Mouse (Mus musculus): Measurements from ENCODE around the gene Synm. TPM values are rescaled to one million over a fixed set of nuclear protein-coding genes. Genes with fewer than 3 reads are reported as not detected.

The Synm gene
- 100 to 1,000 TPM; 254 to 276 TPM for total RNA-seq (2021)
- long read RNA-seq, experiment 1, full-length matches to known transcripts: 1 of 25 reads
- long read RNA-seq, experiment 1, partial matches to known transcripts: 2 of 25 reads
- long read RNA-seq, experiment 1, other reads (novel, unspliced or antisense): 22 of 25 reads
- long read RNA-seq, experiment 2, full-length matches to known transcripts: 1 of 32 reads
- long read RNA-seq, experiment 2, partial matches to known transcripts: 4 of 32 reads
- long read RNA-seq, experiment 2, other reads (novel, unspliced or antisense): 27 of 32 reads

- peak; percentile 95 to 97 for DNase-seq
- intact Hi-C loops (cut with DNase I): loop anchor here (1.0 to 5.0 kb wide), 3 partner anchors 19 to 87 kb away; no protein-coding TSS in a partner anchor
Observed at GRCm38 (mm10) chr7:67759629-67759995, at the start of gene Synm. Gene Synm (minus strand): TSS chr7:67759742.

DNA sequence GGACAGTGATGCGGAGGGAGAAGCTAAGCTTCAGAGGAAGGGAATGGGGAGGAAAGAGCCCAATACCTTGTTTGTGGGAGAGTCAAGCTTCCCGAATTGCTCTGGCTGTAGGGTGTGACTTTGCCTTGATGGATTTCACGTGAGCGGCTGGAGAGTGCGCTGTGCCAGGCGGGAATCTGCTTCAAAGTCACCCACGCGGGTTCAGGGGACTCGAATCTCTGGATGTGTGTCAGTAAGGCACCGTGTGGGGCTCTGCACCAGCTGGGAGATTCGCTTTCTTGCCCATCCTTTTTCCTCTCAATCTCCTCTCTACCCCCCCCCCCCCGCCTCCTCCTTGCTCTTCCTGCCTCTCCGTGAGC lies 44.3 kb upstream of the Synm start:
- DNase-seq: no peak
- intact Hi-C loops (cut with DNase I): loop anchor here (1.0 to 5.0 kb wide), 3 partner anchors 147 to 553 kb away; no protein-coding TSS in a partner anchor

- peak; percentile 86 to 88 for DNase-seq
- intact Hi-C loops (cut with DNase I): loop anchor here (1.0 to 5.0 kb wide), 3 partner anchors 148 to 554 kb away; no protein-coding TSS in a partner anchor
Observed at GRCm38 (mm10) chr7:67803015-67803856, 43.7 kb upstream of the Synm start.

GRCm38 (mm10) chr7:67801022-67801421 lies 41.5 kb upstream of the Synm start:
- intact Hi-C loops (cut with DNase I): loop anchor here (5.0 kb wide), 2 partner anchors 331 to 556 kb away; no protein-coding TSS in a partner anchor
- no peak for DNase-seq

DNA sequence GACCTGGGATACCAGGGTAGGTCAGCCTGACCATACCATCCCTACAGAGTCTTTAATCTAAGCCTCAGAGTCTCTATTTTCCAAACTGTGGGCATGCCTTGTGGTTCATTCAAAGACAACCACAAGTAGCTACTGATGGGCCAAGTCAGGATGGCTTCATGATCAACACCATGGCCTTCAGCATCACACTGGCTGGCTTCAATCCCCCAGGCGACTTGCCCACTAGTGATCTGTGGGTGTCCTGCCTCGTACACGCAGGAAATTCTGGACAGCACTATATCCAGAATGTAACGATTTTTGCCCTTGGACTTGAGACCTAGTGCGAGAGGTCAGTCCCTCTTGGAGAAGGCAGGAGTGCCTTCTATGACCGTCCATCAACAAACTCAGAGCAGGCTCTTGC lies 41.0 kb upstream of the Synm start:
- intact Hi-C loops (cut with DNase I): loop anchor here (5.0 kb wide), 2 partner anchors 332 to 557 kb away; no protein-coding TSS in a partner anchor
- no peak for DNase-seq

DNA sequence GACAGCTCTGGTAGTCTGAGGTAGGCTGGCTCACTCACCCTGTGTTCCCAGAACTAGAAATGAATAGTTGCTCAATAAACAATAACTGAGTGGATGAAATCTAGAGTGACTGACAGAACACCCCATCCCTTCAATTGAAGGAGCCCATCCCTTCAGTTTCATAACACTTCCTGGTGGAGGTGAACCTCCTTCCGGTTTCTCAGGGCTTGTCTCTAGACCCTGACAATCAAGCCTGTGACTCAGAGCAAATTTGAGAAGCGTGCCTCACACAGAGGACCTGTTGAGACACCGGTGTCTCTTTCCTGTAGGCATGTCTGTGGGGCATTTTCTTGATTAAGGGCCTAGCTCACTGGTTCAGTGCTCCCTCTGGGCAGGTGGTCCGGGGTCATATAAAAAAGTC lies 38.9 kb upstream of the Synm start:
- intact Hi-C loops (cut with DNase I): no loop called here
- DNase-seq: no peak

GRCm38 (mm10) chr7:67797065-67797464 lies 37.5 kb upstream of the Synm start:
- no peak for DNase-seq
- intact Hi-C loops (cut with DNase I): no loop called here

DNA sequence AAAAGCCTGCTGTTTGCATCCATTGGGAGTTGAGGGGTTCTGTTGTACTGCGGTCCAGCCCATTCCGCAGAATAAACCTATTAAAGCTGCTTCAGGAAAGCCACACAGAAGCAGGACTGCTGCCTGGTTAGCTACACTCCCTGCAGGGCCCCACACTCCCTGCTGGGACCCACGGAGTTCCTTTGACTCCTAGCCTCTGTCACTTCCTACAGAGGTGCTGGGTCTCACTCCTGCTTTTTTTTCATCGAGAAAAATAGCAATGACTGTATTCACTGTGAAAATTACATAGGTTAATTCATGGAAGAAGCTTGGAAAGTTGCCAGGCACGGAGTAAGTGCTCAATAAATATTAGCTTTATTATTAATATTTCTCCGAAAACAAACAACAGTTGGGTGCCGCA lies 33.9 kb upstream of the Synm start:
- no peak for DNase-seq
- intact Hi-C loops (cut with DNase I): loop anchor here (5.0 kb wide), 1 partner anchor 509 kb away; no protein-coding TSS in a partner anchor

DNA sequence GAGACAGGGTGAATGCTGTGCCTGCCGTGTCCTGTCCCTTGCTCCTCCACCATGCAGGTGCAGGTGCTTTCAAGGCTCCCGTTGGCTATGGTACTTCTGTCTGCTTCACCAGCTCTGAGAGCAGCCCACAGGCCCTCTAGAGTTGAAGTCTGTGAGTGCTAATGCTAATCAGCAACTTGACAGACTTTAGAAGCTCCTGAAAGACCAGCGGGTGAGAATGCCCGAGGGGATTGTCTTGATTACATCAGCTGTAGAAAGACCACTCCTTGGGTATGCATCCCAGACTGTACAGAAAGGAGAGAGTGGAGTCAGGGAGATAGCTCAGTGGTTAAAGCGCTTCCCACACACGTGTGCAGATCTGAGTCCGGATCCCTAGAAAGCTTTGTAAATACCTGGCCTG lies 31.7 kb upstream of the Synm start:
- intact Hi-C loops (cut with DNase I): loop anchor here (5.0 kb wide), 1 partner anchor 511 kb away; no protein-coding TSS in a partner anchor

DNA sequence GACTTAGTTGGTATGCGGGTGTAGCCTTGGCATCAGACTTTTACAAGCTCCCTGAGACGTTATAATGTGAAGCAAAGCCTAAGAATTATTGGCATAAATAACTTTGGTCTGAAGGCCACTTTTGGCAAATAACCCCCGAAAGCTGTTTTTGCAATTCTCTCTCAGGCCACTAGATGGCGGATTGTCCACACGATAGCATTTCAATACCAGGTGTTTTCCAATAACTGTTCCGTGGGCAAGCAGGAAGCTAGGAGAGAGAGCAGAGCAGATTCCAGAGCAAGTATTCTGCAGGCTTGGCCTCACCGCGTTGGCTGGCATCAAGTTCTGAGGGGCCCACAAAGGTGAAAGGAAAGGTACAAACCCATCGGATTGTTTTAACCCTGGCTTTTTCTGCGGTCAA lies 29.2 kb upstream of the Synm start:
- intact Hi-C loops (cut with DNase I): loop anchor here (1.0 kb wide), 1 partner anchor 569 kb away; no protein-coding TSS in a partner anchor
- peak; percentile 16 to 32 for DNase-seq

More for the DNA sequence above, 31.7 kb upstream of the Synm start:
- no peak for DNase-seq

DNA sequence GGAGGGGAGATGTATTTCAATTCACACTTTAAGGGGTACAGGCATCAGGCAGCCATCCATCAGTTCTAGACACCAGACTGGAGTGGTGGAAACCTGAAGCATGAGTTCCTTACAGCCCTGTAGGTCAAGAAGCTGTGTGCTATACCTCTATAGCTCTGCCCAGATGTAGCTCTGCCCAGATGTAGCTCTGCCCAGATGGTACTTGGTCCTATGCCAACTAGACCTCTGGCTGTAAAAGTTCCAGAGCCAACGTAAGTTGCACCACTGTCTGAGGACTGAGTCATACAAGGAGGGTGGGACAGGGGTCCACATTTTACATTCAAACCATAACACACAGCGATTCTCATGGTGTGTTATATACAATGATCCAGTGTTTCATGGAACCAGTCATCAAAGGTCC lies 28.3 kb upstream of the Synm start:
- intact Hi-C loops (cut with DNase I): loop anchor here (1.0 kb wide), 1 partner anchor 569 kb away; no protein-coding TSS in a partner anchor

GRCm38 (mm10) chr7:67776636-67777305 lies 17.2 kb upstream of the Synm start:
- DNase-seq: no peak
- intact Hi-C loops (cut with DNase I): no loop called here

More for the DNA sequence above, 28.3 kb upstream of the Synm start:
- no peak for DNase-seq

GRCm38 (mm10) chr7:67775623-67776022 lies 16.1 kb upstream of the Synm start:
- no peak for DNase-seq
- intact Hi-C loops (cut with DNase I): no loop called here

- intact Hi-C loops (cut with DNase I): no loop called here
- no peak for DNase-seq
Observed at GRCm38 (mm10) chr7:67772231-67772630, 12.7 kb upstream of the Synm start.

DNA sequence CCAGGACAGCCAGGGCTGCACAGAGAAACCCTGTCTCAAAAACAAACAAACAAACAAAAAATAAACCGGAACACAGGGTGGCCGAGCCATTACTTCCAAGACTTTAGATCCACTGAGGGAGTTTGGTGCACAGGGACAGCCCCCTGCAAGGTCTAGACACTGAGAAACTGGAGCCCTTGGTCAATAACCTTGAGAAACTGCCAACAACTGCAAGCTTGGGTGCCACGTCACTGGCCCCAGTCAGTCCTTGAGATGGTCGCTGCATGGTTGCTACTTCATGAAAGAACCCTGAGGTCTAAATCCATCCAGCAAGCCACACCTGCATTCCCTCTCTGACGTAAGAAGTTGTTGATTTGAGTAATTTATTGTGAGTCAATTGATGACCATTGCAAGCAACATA lies 9.9 kb upstream of the Synm start:
- intact Hi-C loops (cut with DNase I): loop anchor here (10.0 kb wide), 1 partner anchor 555 kb away; no protein-coding TSS in a partner anchor
- no peak for DNase-seq

DNA sequence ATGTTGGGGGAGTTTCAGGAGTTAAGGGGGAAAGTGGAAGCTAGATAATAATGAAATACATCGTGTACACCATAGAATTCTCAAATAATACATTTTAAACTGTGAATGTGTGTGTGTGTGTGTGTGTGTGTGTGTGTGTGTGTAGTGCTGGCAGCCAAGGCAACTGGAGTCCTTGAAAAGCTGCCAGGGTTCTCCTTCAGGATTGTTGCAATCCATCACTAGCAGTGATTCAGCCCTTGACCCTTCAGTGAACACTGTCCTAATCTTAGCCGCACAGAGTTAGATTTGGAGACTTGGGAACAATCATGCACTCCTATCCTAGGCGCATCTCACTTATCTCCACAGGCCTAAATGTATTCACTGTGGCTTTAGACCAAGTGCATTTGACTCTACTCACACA lies 8.6 kb upstream of the Synm start:
- DNase-seq: no peak
- intact Hi-C loops (cut with DNase I): loop anchor here (10.0 kb wide), 1 partner anchor 553 kb away; no protein-coding TSS in a partner anchor

- DNase-seq: no peak
- intact Hi-C loops (cut with DNase I): loop anchor here (10.0 kb wide), 1 partner anchor 549 kb away; no protein-coding TSS in a partner anchor
Observed at GRCm38 (mm10) chr7:67763625-67764024, 4.1 kb upstream of the Synm start.

DNA sequence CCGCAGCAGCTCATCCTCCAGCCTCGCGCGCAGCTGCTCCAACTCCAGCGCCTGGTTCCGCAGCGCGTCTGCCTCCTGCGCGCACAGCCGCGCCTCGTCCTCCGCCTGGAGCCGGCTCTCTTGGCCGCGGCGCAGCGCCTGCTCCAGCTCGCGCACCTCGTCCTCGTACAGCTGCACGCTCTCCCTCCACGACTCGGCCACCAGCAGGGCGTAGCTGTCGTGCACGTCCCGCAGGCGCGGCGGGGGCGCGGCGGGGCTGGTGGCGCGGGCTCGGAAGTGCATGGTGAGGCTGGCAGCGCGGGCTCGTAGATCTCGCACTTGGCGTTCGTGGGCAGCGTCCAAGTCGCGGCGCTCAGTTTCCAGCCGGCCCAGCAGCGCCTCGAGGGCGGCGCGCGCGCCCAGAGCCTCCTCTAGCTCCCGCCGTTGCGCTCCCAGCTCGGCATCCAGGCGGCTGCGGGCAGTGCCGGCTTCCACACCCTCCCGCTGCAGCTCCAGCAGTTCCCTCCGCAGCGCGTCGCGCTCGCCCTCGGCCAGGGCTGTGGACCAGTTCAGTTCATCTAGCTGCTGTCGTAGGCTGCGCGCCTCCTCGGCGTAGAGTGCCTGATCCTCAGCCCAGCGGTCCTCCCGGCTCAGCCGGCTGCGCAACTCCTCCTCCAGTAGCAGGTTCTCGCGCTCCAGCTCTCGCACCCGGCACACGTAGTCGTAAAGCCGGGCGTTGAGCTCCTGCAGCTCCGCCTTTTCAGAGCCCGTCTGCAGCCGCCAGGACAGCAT lies 499 bp downstream of the Synm start:
- intact Hi-C loops (cut with DNase I): loop anchor here (1.0 to 5.0 kb wide), 3 partner anchors 18 to 87 kb away; no protein-coding TSS in a partner anchor
- peak; percentile 53 to 70 for DNase-seq

DNA sequence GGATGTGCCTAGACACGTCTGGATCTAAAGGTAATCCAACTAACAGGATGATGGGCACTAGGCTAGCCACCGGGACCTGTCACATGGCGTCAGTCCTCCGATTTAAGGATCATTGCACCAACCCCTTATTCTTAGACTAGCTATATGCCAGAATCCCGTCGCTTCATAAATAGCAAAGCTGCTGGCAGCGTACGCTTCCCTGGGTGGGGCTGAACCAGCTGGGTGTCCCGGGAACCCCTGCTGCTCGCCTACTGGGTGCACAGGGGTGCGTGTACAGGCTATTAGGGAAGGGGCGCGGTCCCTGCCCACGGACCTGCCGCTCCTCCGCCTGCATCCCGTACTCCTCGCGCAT lies 1.1 kb downstream of the Synm start:
- DNase-seq: peak in 1 of 2 experiments; percentile 21
- intact Hi-C loops (cut with DNase I): loop anchor here (2.0 to 5.0 kb wide), 2 partner anchors 18 to 56 kb away; no protein-coding TSS in a partner anchor

- no peak for DNase-seq
- intact Hi-C loops (cut with DNase I): loop anchor here (5.0 kb wide), 1 partner anchor 54 kb away; no protein-coding TSS in a partner anchor
Observed at GRCm38 (mm10) chr7:67756636-67757035, 2.9 kb downstream of the Synm start.

Data from gastrocnemius, postnatal 36 days (tissue).